Mouse (Mus musculus) thymus, adult 2 months (tissue): Measurements from ENCODE around the gene Lix1. TPM values are rescaled to one million over a fixed set of nuclear protein-coding genes. Genes with fewer than 3 reads are reported as not detected.

Experiments used
- DNase-seq: peaks from one replicate; pipeline ENCODE4 v3.0.0; 2021
- H3K27ac ChIP-seq: fragments of 200-500 bp; 2 replicates; pipeline ENCODE4 v1.5.1; 2012; ENCODE audit warnings: low read length, control low read depth; ENCODE audit not compliant: control insufficient read depth, insufficient read depth
- H3K27me3 ChIP-seq: fragments of 200-500 bp; 2 replicates; pipeline ENCODE4 v1.6.1; 2012; ENCODE audit warnings: mild to moderate bottlenecking, low read length, moderate library complexity, mixed read lengths; ENCODE audit not compliant: control insufficient read depth, insufficient read depth
- H3K36me3 ChIP-seq: fragments of 200-500 bp; 2 replicates; pipeline ENCODE4 v1.6.1; 2012; ENCODE audit warnings: mild to moderate bottlenecking, low read length, moderate library complexity; ENCODE audit not compliant: control insufficient read depth, insufficient read depth
- H3K4me1 ChIP-seq: fragments of 200-500 bp; replicated peaks from 2 replicates; pipeline ENCODE4 v1.6.1; 2012; ENCODE audit warnings: low read length; ENCODE audit not compliant: control insufficient read depth, insufficient read depth
- H3K4me3 ChIP-seq: fragments of 200-500 bp; 2 replicates; pipeline ENCODE4 v1.5.1; 2012; ENCODE audit warnings: mild to moderate bottlenecking, low read length, control low read depth, moderate library complexity; ENCODE audit not compliant: control insufficient read depth, insufficient read depth
- CTCF ChIP-seq: fragments of 200-500 bp; IDR thresholded peaks from 2 replicates; pipeline ENCODE4 v1.5.1; 2012; ENCODE audit warnings: mild to moderate bottlenecking, control low read depth, low read length, moderate library complexity, borderline replicate concordance; ENCODE audit not compliant: control insufficient read depth, poor library complexity, insufficient read depth; ENCODE audit errors: extremely low read depth
- POLR2A ChIP-seq: fragments of 200-500 bp; IDR thresholded peaks from 2 replicates; pipeline ENCODE4 v1.6.1; 2012; ENCODE audit warnings: mild to moderate bottlenecking, low read length, control low read depth, moderate library complexity; ENCODE audit not compliant: control insufficient read depth, poor library complexity, insufficient read depth; ENCODE audit errors: extremely low read depth
- WGBS: fragments of 180-500 bp; shearing (Covaris S2); methylation state at CpG from one replicate; pipeline ENCODE4 v1.1.7; 2018; 5-methylcytosine and 5-hydroxymethylcytosine counted together
- polyA plus RNA-seq: library from polyadenylated mRNA; depleted of rRNA; stranded (reverse); fragments of >200 nt; gene quantifications from 2 replicates; pipeline ENCODE4 v1.2.3, GENCODE M21; 2012; rRNA removed

The Lix1 gene
- polyA plus RNA-seq = 0.10 and 0.12 TPM in 2 replicates

DNA sequence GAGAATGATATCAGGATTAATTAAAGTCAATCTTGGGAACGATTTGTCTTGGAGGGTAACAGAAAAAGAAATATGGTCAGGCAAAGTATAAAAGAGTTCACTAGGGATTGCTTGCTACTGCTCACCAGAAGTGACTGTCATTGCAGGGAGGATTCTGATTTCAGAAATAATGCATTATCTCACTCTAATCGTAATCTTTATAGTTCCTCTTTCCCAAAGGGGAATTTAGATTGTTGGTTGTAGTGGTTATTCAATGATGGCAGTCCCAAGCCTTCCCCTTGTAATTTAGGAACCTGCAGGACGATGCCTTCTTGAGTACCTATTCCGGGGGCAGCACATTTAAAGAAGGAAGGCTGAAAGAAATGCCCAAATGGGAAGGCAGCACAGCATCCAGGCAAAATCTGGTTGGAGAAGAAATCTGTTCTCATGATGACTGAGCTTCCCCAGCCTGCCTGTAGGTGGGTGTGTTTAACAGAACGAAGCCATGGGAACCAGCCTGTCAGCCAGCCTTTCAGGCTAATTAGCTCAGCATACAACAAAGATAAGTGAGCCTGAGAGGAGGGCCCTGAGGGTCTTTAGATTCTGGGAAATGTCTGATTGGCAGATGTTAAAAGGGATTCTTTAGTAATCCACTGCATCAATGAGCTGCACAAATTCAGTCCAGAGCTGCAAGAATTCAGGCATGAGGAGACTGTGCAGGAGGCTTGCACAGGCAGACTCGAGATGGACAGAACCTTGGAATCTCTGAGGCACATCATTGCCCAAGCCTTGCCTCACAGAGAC, at the start of gene Lix1:
Lix1 (plus strand) TSS at position 451 of the 783 bp plus-strand sequence.
- H3K4me3 ChIP-seq = no peak within 1 kb of the TSS
- H3K4me1 ChIP-seq = peaks cover 6% of the 10 kb centered on the region
- DNase-seq = peak; percentile 15
- no peak within 1 kb of the TSS for H3K27ac ChIP-seq
- no peaks in the 10 kb centered on the region for H3K36me3 ChIP-seq
- no peak for TF ChIP-seq CTCF
- no peak for TF ChIP-seq POLR2A
- H3K27me3 ChIP-seq = no peaks in the 10 kb centered on the region
- WGBS = 37% methylated on average over 6 of the region's 6 CpGs

DNA sequence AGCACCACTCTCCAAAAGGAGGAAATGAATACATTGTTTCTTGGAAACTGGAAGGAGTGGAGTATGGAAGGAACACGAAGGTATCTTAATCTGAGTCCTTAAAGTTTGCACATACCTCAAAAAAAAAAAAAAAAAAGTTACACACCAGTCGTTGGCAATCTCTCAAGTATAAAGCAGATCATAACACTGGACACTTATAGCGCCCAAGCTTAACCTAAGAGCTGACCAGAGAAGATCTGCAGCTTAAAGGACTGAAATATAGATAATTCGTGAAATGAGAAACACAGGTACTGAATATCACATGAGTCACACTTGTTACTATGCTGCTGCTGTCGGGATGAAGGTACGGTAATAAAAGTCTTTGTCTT, 28.9 kb upstream of the Lix1 start:
- Histone ChIP-seq H3K27ac (no peak overlapping the region), H3K36me3 (no peaks in the 10 kb centered on the region; the same call in none of the 2 replicates), H3K27me3 (no peaks in the 10 kb centered on the region), H3K4me1 (no peaks in the 10 kb centered on the region), H3K4me3 (peak overlapping the region; percentile 81)
- WGBS = 11% methylated on average over 6 of the region's 6 CpGs
- TF ChIP-seq CTCF (no peak), POLR2A (no peak)
- no peak for DNase-seq

DNA sequence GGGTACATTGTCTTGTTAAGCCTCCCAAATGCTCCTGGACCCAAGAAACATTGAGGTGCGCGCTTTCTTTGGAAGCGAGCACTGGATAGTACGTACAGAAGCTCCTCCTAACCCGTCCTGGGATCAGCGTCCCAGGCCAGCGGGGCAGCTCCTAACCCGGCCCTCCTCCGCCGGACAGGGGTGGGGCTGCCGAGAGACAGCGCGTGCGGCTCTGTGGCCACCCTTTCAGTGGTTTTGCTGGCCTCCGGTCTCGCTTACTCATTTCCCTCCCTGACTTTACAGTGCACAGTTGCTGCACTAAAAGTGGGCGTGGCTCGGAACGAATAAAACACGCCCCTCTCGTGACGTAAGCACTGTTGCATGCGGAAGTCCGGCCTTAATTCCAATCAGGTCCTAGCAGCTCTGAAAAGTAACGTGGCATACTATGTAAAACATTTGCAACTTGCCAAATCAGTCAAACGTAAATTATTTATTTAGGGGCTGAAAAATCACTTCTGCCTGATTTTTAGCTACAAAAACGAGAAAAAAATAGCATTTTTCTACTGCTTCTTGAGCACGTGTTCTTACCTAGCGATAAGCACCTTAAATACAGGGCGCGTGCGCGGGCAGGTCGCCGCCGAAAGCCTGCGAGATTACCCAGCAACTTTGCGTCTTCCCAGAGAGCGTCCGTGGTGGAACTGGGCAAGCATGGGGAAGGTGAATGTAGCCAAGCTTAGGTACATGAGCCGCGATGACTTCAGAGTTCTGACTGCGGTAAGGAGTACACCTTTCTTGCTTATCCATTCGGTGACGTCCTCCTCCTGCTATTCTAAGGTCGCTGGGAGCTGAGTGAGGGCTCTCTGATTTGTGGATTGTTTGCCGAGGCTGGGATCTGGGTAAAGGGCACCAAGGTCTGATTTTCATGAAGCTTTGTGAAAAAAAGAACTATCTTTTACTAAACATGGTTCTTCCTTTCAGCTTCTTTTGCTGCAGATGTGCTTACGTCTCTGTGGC, 28.3 kb upstream of the Lix1 start, which contains the start of gene Riok2:
Riok2 (plus strand) TSS at position 392 of the 993 bp plus-strand sequence.
- no peak for TF ChIP-seq CTCF
- TF ChIP-seq POLR2A = peak; percentile 37; the same call in 1 of the 2 replicates
- H3K4me3 ChIP-seq = peak within 1 kb of the TSS; percentile 97
- H3K36me3 ChIP-seq = peaks cover 3% of the 10 kb centered on the region
- DNase-seq = peak; percentile 93
- no peaks in the 10 kb centered on the region for H3K4me1 ChIP-seq
- under 1% methylated on average over 48 of the region's 48 CpGs for WGBS
- H3K27me3 ChIP-seq = no peaks in the 10 kb centered on the region
- no peak within 1 kb of the TSS for H3K27ac ChIP-seq

- H3K4me1 ChIP-seq = no peaks in the 10 kb centered on the region
- no peak for TF ChIP-seq CTCF
- no peak for TF ChIP-seq POLR2A
- no peak overlapping the region for H3K27ac ChIP-seq
- no peak overlapping the region for H3K4me3 ChIP-seq
- H3K27me3 ChIP-seq = no peaks in the 10 kb centered on the region
- 78% methylated on average over 3 of the region's 3 CpGs for WGBS
- peaks cover 3% of the 10 kb centered on the region for H3K36me3 ChIP-seq
- no peak for DNase-seq
Observed at GRCm38 (mm10) chr17:17375581-17375980, 26.9 kb upstream of the Lix1 start.

DNA sequence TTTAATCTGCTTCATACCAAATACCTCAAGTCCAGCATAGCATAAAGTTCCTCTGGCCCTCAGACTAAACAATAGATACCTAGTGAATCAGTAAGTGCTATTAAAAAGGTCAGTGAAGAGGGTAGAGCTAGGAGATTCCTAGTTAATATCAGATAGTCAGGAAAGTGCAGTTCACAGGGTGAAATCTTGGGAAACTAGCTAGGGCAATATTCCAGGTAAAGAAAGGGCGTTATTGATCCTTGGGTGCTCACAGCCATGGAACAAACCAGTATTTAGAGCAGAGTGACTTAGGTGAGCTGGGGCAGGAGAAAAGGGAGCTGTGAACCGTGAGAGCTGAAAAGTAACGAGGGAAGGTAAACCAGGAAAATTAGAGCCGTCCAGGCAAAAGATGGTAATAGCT, 18.8 kb upstream of the Lix1 start:
- 99% methylated on average over 4 of the region's 4 CpGs for WGBS
- Histone ChIP-seq H3K27ac (no peak overlapping the region), H3K36me3 (peaks cover 30% of the 10 kb centered on the region), H3K4me1 (no peaks in the 10 kb centered on the region), H3K4me3 (no peak overlapping the region), H3K27me3 (no peaks in the 10 kb centered on the region)
- DNase-seq = no peak
- TF ChIP-seq POLR2A (no peak), CTCF (no peak)

GRCm38 (mm10) chr17:17384502-17384901, 18.0 kb upstream of the Lix1 start:
- Histone ChIP-seq H3K27ac (no peak overlapping the region), H3K4me3 (no peak overlapping the region), H3K36me3 (peaks cover 29% of the 10 kb centered on the region), H3K4me1 (no peaks in the 10 kb centered on the region), H3K27me3 (no peaks in the 10 kb centered on the region)
- no peak for DNase-seq
- no peak for TF ChIP-seq CTCF
- TF ChIP-seq POLR2A = no peak
- 99% methylated on average over 3 of the region's 3 CpGs for WGBS
